Mouse (Mus musculus) kidney, embryonic 16.5 days (tissue): ENCODE data around the gene Tctn1. TPM values are rescaled to one million over a fixed set of nuclear protein-coding genes. Genes with fewer than 3 reads are reported as not detected.
A peak's percentile ranks its signal among the peaks of the same experiment; 100 is the strongest.
"Not testable (repeated sequence)": the region's sequence is repeated elsewhere in the genome, so short reads cannot be mapped to it uniquely, and the experiment has no call there.

ENCODE experiments used
- ATAC-seq: fragments of 200-750 bp; cut with Nextera tagmentation; 2 replicates; pipeline ENCODE4 v1.8.0; 2017; ENCODE audit warnings: moderate TSS enrichment; ENCODE audit not compliant: low FRiP score, low TSS enrichment
- H3K27ac ChIP-seq: fragments of 300-500 bp; sonication (generic); 2 replicates; pipeline ENCODE4 v1.5.1; 2014; ENCODE audit warnings: low read length
- H3K27me3 ChIP-seq: fragments of 300-500 bp; sonication (generic); 2 replicates; pipeline ENCODE4 v1.6.1; 2014; ENCODE audit warnings: low read length, control low read depth, mixed read lengths; ENCODE audit not compliant: insufficient read depth
- H3K36me3 ChIP-seq: fragments of 300-500 bp; sonication (generic); 2 replicates; pipeline ENCODE4 v1.6.1; 2014; ENCODE audit warnings: low read length, control low read depth, mixed read lengths; ENCODE audit not compliant: insufficient read depth
- H3K4me1 ChIP-seq: fragments of 300-500 bp; sonication (generic); 2 replicates; pipeline ENCODE4 v1.6.1; 2014; ENCODE audit warnings: low read length, control low read depth, mixed read lengths; ENCODE audit not compliant: insufficient read depth
- H3K4me2 ChIP-seq: fragments of 300-500 bp; sonication (generic); replicated peaks from 2 replicates; pipeline ENCODE4 v1.6.1; 2014; ENCODE audit warnings: low read depth, low read length
- H3K4me3 ChIP-seq: fragments of 300-500 bp; sonication (generic); 2 replicates; pipeline ENCODE4 v1.5.1; 2014; ENCODE audit warnings: mild to moderate bottlenecking, low read length
- H3K9ac ChIP-seq: fragments of 300-500 bp; sonication (generic); replicated peaks from 2 replicates; pipeline ENCODE4 v1.6.1; 2014; ENCODE audit warnings: low read length
- H3K9me3 ChIP-seq: fragments of 300-500 bp; sonication (generic); 2 replicates; pipeline ENCODE4 v1.6.1; 2016; ENCODE audit warnings: low read length, control low read depth
- WGBS: fragments of 180-500 bp; shearing (Covaris S2); extraction: QIAGEN DNeasy Blood & Tissue Kit; methylation state at CpG from one replicate; pipeline ENCODE4 v1.1.7; 2014; 5-methylcytosine and 5-hydroxymethylcytosine counted together
- polyA plus RNA-seq: library from polyadenylated mRNA; unstranded; fragments of >200 nt; fragmentation: Nextera tagmentation; extraction: Ambion mirVana; gene quantifications from 2 replicates; pipeline ENCODE4 v1.2.1, GENCODE M21; 2015

The Tctn1 gene
- polyA plus RNA-seq, 1 experiment from 2014 or later: 7.9 TPM

- Histone ChIP-seq H3K4me3 (no peak overlapping the region), H3K9me3 (no peaks in the 10 kb centered on the region), H3K27me3 (no peaks in the 10 kb centered on the region), H3K4me2 (no peak overlapping the region), H3K27ac (no peak overlapping the region), H3K4me1 (peaks cover 31% of the 10 kb centered on the region), H3K36me3 (0 out of 2 replicates have a peak, but pooled peaks cover 2% of the 10 kb centered on the region), H3K9ac (no peak overlapping the region)
- no peak for ATAC-seq
- WGBS: 82% methylated on average over 6 of the region's 6 CpGs
Measured at GRCm38 (mm10) chr5:122217636-122218035, 46.6 kb downstream of the Tctn1 start.

GRCm38 (mm10) chr5:122213861-122214260, 50.4 kb downstream of the Tctn1 start:
- Histone ChIP-seq H3K27me3 (no peaks in the 10 kb centered on the region), H3K4me1 (peaks cover 22% of the 10 kb centered on the region), H3K9me3 (no peaks in the 10 kb centered on the region), H3K36me3 (0 out of 2 replicates have a peak, but pooled peaks cover 2% of the 10 kb centered on the region), H3K4me2 (no peak overlapping the region), H3K4me3 (no peak overlapping the region), H3K27ac (no peak overlapping the region), H3K9ac (no peak overlapping the region)
- WGBS: 77% methylated on average over 6 of the region's 6 CpGs
- no peak for ATAC-seq

- H3K27ac ChIP-seq, ATAC-seq, H3K9ac ChIP-seq, H3K4me2 ChIP-seq, H3K9me3 ChIP-seq, H3K36me3 ChIP-seq, H3K4me3 ChIP-seq, H3K27me3 ChIP-seq: not testable (repeated sequence)
- H3K4me1 ChIP-seq: peaks cover 22% of the 10 kb centered on the region
- WGBS: 96% methylated on average over 1 of the region's 1 CpGs
Measured at GRCm38 (mm10) chr5:122212820-122213219, 51.4 kb downstream of the Tctn1 start.

GRCm38 (mm10) chr5:122212125-122212524, 52.1 kb downstream of the Tctn1 start:
- Histone ChIP-seq H3K9ac (no peak overlapping the region), H3K27me3 (no peaks in the 10 kb centered on the region), H3K27ac (no peak overlapping the region), H3K36me3 (0 out of 2 replicates have a peak, but pooled peaks cover 2% of the 10 kb centered on the region), H3K9me3 (no peaks in the 10 kb centered on the region), H3K4me2 (no peak overlapping the region), H3K4me1 (peaks cover 22% of the 10 kb centered on the region), H3K4me3 (no peak overlapping the region)
- 83% methylated on average over 8 of the region's 8 CpGs for WGBS
- no peak for ATAC-seq

GRCm38 (mm10) chr5:122210890-122211289, 53.4 kb downstream of the Tctn1 start:
- ATAC-seq: no peak
- 84% methylated on average over 8 of the region's 8 CpGs for WGBS
- Histone ChIP-seq H3K27ac (no peak overlapping the region), H3K36me3 (no peaks in the 10 kb centered on the region), H3K27me3 (no peaks in the 10 kb centered on the region), H3K9ac (no peak overlapping the region), H3K4me2 (no peak overlapping the region), H3K9me3 (no peaks in the 10 kb centered on the region), H3K4me1 (peaks cover 22% of the 10 kb centered on the region), H3K4me3 (no peak overlapping the region)

GRCm38 (mm10) chr5:122209591-122210368, 54.5 kb downstream of the Tctn1 start:
- H3K36me3 ChIP-seq: no peaks in the 10 kb centered on the region
- 2% methylated on average over 21 of the region's 21 CpGs for WGBS
- peak overlapping the region; percentile 70 for H3K9ac ChIP-seq
- peaks cover 22% of the 10 kb centered on the region for H3K4me1 ChIP-seq
- ATAC-seq: peak; percentile 92
- no peaks in the 10 kb centered on the region for H3K27me3 ChIP-seq
- no peaks in the 10 kb centered on the region for H3K9me3 ChIP-seq
- peak overlapping the region; percentile 79 for H3K27ac ChIP-seq
- H3K4me3 ChIP-seq: peak overlapping the region; percentile 49
- H3K4me2 ChIP-seq: peak overlapping the region; percentile 64

- Histone ChIP-seq H3K36me3 (no peaks in the 10 kb centered on the region), H3K9ac (peak overlapping the region; percentile 70; the same call in 1 of the 2 replicates), H3K4me3 (no peak overlapping the region), H3K9me3 (no peaks in the 10 kb centered on the region), H3K27ac (peak overlapping the region; percentile 79), H3K27me3 (no peaks in the 10 kb centered on the region), H3K4me1 (peaks cover 22% of the 10 kb centered on the region), H3K4me2 (peak overlapping the region; percentile 64)
- WGBS: 40% methylated on average over 6 of the region's 6 CpGs
- ATAC-seq: no peak
Measured at GRCm38 (mm10) chr5:122208909-122209308, 55.4 kb downstream of the Tctn1 start.

GRCm38 (mm10) chr5:122206475-122206874, 57.8 kb downstream of the Tctn1 start, which contains the start of gene Hvcn1:
Gene Hvcn1 (plus strand): TSS chr5:122206804.
- H3K27ac ChIP-seq: no peak within 1 kb of the TSS
- H3K9ac ChIP-seq: no peak within 1 kb of the TSS
- no peak within 1 kb of the TSS for H3K4me2 ChIP-seq
- no peaks in the 10 kb centered on the region for H3K27me3 ChIP-seq
- H3K9me3 ChIP-seq: no peaks in the 10 kb centered on the region
- no peak for ATAC-seq
- no peak within 1 kb of the TSS for H3K4me3 ChIP-seq
- H3K4me1 ChIP-seq: peaks cover 22% of the 10 kb centered on the region
- WGBS: 74% methylated on average over 4 of the region's 4 CpGs
- H3K36me3 ChIP-seq: no peaks in the 10 kb centered on the region

GRCm38 (mm10) chr5:122204180-122204579, 60.1 kb downstream of the Tctn1 start:
- Histone ChIP-seq H3K4me3 (no peak overlapping the region), H3K27me3 (no peaks in the 10 kb centered on the region), H3K9me3 (no peaks in the 10 kb centered on the region), H3K27ac (no peak overlapping the region), H3K9ac (no peak overlapping the region), H3K36me3 (no peaks in the 10 kb centered on the region), H3K4me1 (peaks cover 5% of the 10 kb centered on the region), H3K4me2 (no peak overlapping the region)
- 58% methylated on average over 2 of the region's 2 CpGs for WGBS
- ATAC-seq: no peak

GRCm38 (mm10) chr5:122201904-122202303, 62.4 kb downstream of the Tctn1 start:
- H3K36me3 ChIP-seq: no peaks in the 10 kb centered on the region
- H3K27ac ChIP-seq: no peak overlapping the region
- no peak overlapping the region for H3K4me2 ChIP-seq
- no peak overlapping the region for H3K9ac ChIP-seq
- WGBS: 84% methylated on average over 6 of the region's 6 CpGs
- ATAC-seq: no peak
- no peaks in the 10 kb centered on the region for H3K4me1 ChIP-seq
- H3K4me3 ChIP-seq: no peak overlapping the region
- H3K27me3 ChIP-seq: no peaks in the 10 kb centered on the region
- no peaks in the 10 kb centered on the region for H3K9me3 ChIP-seq
